Mouse (Mus musculus): ENCODE measurements at regions not wholly inside any gene's neighbourhood (a gene's known extent, or its start where the extent isn't known, plus 50 kb on each side); places are given as distances from the start of the nearest gene placed in this dataset.
"Not testable (repeated sequence)": the region's sequence is repeated elsewhere in the genome, so short reads cannot be mapped to it uniquely, and the experiment has no call there.

- Histone ChIP-seq H3K27ac (ENCODE audit: insufficient read depth, low read length) (no peak overlapping the region), H3K27me3 (ENCODE audit: control insufficient read depth, insufficient read depth, low read length) (no peaks in the 10 kb centered on the region), H3K4me3 (replicated peaks; ENCODE audit: insufficient read depth, low read depth, low read length) (no peak overlapping the region), H3K4me1 (ENCODE audit: control insufficient read depth, insufficient read depth, low read length) (no peaks in the 10 kb centered on the region)
- TF ChIP-seq CTCF (IDR thresholded peaks at IDR 0.05; ENCODE audit: borderline replicate concordance, insufficient read depth, low read depth, low read length): no peak
- no peak for DNase-seq
- 73% methylated on average over 1 of the region's 1 CpGs for WGBS
Observed at GRCm38 (mm10) chr10:15697050-15697449, 979.0 kb upstream of the Gje1 start.

- WGBS: 92% methylated on average over 1 of the region's 1 CpGs
- not testable (repeated sequence) for H3K27ac ChIP-seq (ENCODE audit: insufficient read depth, low read length); H3K27me3 ChIP-seq (ENCODE audit: control insufficient read depth, insufficient read depth, low read length); H3K4me3 ChIP-seq (replicated peaks; ENCODE audit: insufficient read depth, low read depth, low read length); DNase-seq; H3K4me1 ChIP-seq (ENCODE audit: control insufficient read depth, insufficient read depth, low read length)
Observed at GRCm38 (mm10) chr10:15671638-15672037, 953.6 kb upstream of the Gje1 start.
